Mouse (Mus musculus): Measurements from ENCODE around the gene Dnajc3.

Dnajc3 gene

GRCm38 (mm10) chr14:118928565-118928964, 9.2 kb upstream of the Dnajc3 start:
- in situ Hi-C loops (cut with MboI; ENCODE audit: unreplicated experiment in 2 of 2): loop anchor here (25.0 kb wide), 2 partner anchors 791 to 1984 kb away; partner anchors contain the start of genes Gpr180 (in 2 of the 2), Tgds (in 2 of the 2) and Ipo5 (in 1 of the 2)

DNA sequence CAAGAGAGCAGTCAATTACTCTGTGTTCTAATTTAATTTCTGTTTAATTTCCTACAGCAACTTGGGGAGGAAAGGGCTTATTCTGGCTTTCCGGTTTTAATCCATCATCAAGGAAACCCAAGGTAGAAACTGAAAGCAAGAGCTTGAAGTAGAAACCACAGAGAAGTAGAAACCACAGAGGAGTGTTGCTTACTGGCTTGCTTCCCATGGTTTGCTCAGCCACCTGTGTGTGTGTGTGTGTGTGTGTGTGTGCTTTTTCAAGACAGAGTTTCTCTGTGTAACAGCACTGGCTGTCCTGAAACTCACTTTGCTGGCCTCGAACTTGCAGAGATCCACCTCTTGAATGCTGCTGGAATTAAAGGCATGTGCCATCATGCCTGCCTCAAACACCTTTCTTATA, 8.0 kb upstream of the Dnajc3 start:
- in situ Hi-C loops (cut with MboI; ENCODE audit: unreplicated experiment in 2 of 2): loop anchor here (25.0 kb wide), 2 partner anchors 792 to 1983 kb away; partner anchors contain the start of genes Gpr180 (in 2 of the 2), Tgds (in 2 of the 2) and Ipo5 (in 1 of the 2)

DNA sequence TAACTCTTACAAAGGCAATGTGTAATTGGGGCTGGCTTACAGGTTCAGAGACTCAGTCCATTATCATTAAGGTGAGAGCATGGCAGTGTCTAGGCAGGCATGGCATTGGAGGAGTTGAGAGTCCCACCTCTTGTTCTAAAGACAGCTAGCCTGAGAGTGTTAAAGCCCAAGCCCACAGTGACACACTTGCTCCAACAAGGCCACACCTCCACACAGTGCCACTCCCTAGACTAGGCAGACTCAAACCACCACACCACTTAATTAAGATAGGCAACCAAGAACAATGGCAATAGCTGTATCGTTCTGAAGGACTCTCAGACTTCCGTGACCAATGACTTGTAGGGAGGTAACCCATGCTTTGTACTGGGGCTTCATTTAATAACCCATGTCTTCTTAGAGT, 7.0 kb upstream of the Dnajc3 start:
- in situ Hi-C loops (cut with MboI; ENCODE audit: unreplicated experiment in 2 of 2): loop anchor here (25.0 kb wide), 2 partner anchors 793 to 1982 kb away; partner anchors contain the start of genes Gpr180 (in 2 of the 2), Tgds (in 2 of the 2) and Ipo5 (in 1 of the 2)

DNA sequence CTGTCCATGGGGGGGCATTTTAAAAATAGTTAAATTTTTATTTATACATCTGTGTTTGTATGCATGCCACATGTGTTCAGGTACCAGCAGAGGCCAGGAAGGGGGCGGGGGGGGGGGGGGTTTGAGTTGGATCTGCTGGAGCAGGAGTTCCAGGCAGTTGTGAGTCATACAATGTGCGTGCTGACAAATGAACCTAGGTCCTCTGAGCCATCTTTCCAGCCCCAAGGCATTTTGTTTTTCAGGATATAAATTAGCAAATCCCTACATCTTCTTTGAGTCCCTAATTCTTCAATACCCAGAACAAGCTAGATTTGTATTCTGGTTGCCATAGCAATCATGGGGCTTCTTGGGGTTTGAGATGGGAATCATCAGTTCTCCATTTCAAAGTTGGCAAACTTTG, 6.6 kb upstream of the Dnajc3 start:
- in situ Hi-C loops (cut with MboI; ENCODE audit: unreplicated experiment in 2 of 2): loop anchor here (25.0 kb wide), 2 partner anchors 794 to 1981 kb away; partner anchors contain the start of genes Gpr180 (in 2 of the 2), Tgds (in 2 of the 2) and Ipo5 (in 1 of the 2)

- in situ Hi-C loops (cut with MboI; ENCODE audit: unreplicated experiment in 2 of 2): loop anchor here (25.0 kb wide), 2 partner anchors 796 to 1979 kb away; partner anchors contain the start of genes Gpr180 (in 2 of the 2), Tgds (in 2 of the 2) and Ipo5 (in 1 of the 2)
These were observed 4.8 kb upstream of the Dnajc3 start for GRCm38 (mm10) chr14:118932956-118933355.

- in situ Hi-C loops (cut with MboI; ENCODE audit: unreplicated experiment in 2 of 2): loop anchor here (25.0 kb wide), 2 partner anchors 797 to 1978 kb away; partner anchors contain the start of genes Gpr180 (in 2 of the 2), Tgds (in 2 of the 2) and Ipo5 (in 1 of the 2)
These were observed 3.1 kb upstream of the Dnajc3 start for GRCm38 (mm10) chr14:118934686-118935085.

DNA sequence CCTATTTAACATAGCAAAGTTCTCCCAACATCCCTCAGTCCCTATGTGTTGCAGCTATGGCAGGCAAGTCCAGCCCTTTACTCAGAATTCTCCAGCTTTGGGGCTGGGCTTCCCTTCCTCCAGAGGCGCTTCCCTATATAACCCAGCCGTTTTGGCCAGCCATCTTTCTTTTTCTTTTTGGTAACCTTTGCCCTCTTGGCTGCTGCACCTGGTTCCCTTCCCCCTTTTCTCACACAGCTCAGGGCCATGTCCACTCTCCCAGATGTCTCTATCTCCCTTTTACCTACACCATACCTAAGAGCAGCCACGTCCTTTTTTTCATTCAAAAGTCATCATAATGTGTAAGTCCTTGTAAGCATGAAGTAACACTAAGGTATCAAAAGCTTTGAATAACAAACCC, 1.5 kb upstream of the Dnajc3 start:
- in situ Hi-C loops (cut with MboI; ENCODE audit: unreplicated experiment in 2 of 2): loop anchor here (25.0 kb wide), 2 partner anchors 799 to 1976 kb away; partner anchors contain the start of genes Gpr180 (in 2 of the 2), Tgds (in 2 of the 2) and Ipo5 (in 1 of the 2)

DNA sequence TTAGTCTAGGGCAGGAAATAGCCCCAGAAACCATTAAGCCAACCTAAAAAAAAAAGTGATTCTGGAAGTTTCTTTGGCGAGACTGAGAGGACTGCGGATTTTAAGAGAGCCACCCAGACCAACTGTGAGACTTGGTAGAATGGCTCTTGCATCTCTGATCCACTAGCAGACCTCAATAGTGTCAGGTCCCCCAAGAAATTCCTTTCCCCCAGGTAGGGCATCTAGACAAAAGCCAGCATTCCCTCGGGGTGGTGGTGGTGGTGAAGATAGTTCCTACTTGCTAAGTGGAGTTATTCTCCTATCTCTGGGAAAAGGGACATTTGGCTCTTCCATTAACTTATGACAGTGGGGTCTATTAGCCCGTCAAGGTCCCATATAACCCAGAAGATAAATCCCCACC, 824 bp upstream of the Dnajc3 start:
- in situ Hi-C loops (cut with MboI; ENCODE audit: unreplicated experiment in 2 of 2): loop anchor here (25.0 kb wide), 2 partner anchors 800 to 1975 kb away; partner anchors contain the start of genes Gpr180 (in 2 of the 2), Tgds (in 2 of the 2) and Ipo5 (in 1 of the 2)

- in situ Hi-C loops (cut with MboI; ENCODE audit: unreplicated experiment in 2 of 2): loop anchor here (25.0 kb wide), 2 partner anchors 801 to 1974 kb away; partner anchors contain the start of genes Gpr180 (in 2 of the 2), Tgds (in 2 of the 2) and Ipo5 (in 1 of the 2)
These were observed 775 bp downstream of the Dnajc3 start for GRCm38 (mm10) chr14:118938551-118938950.

- in situ Hi-C loops (cut with MboI; ENCODE audit: unreplicated experiment in 2 of 2): loop anchor here (25.0 kb wide), 2 partner anchors 804 to 1971 kb away; partner anchors contain the start of genes Gpr180 (in 2 of the 2), Tgds (in 2 of the 2) and Ipo5 (in 1 of the 2)
These were observed 3.2 kb downstream of the Dnajc3 start for GRCm38 (mm10) chr14:118940796-118941495.

DNA sequence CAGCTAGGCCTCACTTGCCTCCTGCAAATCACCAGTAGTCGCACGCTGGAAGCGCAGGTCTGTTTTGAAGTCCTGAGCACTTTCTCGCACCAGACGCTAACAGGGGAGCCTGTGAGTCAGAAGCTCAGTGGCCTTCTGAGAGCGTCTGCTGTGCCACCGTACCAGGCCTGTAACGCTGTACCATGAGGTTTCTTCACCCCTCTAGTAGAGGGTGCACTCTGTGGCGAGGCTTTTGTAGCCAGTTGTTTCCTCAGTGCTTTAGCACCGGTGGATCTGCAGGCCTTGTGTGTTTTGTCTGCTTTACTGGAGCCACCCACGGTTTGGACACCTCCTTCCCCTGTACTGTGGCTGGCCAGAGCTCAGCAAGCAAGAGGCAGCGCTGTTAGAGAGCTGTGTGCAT, 4.3 kb downstream of the Dnajc3 start:
- in situ Hi-C loops (cut with MboI; ENCODE audit: unreplicated experiment in 2 of 2): loop anchor here (25.0 kb wide), 2 partner anchors 805 to 1970 kb away; partner anchors contain the start of genes Gpr180 (in 2 of the 2), Tgds (in 2 of the 2) and Ipo5 (in 1 of the 2)

GRCm38 (mm10) chr14:118944702-118945101, 6.9 kb downstream of the Dnajc3 start:
- in situ Hi-C loops (cut with MboI; ENCODE audit: unreplicated experiment in 2 of 2): loop anchor here (5.0 to 25.0 kb wide), 3 partner anchors 32 to 1968 kb away; partner anchors contain the start of genes Gpr180 (in 2 of the 2), Tgds (in 2 of the 2) and Ipo5 (in 1 of the 2)

- in situ Hi-C loops (cut with MboI; ENCODE audit: unreplicated experiment in 2 of 2): loop anchor here (5.0 to 25.0 kb wide), 3 partner anchors 37 to 1963 kb away; partner anchors contain the start of genes Gpr180 (in 2 of the 2), Tgds (in 2 of the 2) and Ipo5 (in 1 of the 2)
These were observed 11.1 kb downstream of the Dnajc3 start for GRCm38 (mm10) chr14:118948841-118949240.

DNA sequence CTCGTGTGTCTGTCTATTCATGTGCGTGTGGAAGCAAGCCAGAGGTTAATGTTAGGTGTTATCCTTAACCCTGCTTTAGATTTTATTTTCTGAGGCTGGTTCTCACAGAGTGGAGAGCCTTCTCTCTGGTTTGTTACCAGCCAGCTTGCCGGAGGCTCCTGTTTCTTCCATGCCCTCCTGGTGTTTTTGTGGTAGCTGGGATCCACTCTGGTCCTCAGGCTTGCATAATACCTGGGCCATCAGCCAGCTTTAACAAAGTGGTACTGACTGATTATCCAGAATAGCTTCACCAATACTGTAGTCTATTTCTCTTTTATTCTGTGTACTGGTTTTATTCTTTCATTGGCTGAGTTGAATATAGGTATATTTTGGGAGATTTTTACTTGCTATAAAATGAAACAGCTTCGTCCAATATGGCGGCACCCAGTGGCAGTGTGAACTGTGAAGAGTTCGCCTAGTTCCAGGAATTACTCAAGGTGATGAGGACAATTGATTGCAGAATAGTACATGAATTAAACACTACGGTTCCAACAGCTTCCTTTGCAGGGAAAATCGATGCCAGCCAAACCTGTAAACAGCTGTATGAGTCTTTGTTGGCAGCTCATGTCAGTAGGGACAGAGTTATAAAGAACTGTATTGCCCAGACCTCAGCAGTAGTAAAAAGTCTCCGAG, 14.3 kb downstream of the Dnajc3 start:
- in situ Hi-C loops (cut with MboI; ENCODE audit: unreplicated experiment in 2 of 2): no loop called here

DNA sequence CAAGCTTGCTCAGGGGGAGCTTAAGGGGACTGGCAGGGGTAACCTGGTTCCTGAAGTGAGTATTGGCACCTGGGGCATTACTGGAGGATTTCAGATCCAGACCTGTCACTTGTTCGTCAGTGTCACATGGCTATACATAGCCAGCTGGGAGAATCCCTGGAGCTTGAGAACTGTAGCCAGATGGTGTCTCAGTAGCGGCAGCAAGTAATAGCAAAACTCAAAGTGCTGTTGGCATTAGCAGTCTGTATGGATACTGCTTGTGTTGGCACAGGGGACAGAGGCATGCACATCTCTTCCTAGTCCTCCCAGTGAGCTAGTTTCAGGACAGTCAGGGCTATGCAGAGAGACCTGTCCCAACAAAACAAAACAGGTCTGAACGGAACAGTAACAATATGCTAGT, 20.2 kb downstream of the Dnajc3 start:
- in situ Hi-C loops (cut with MboI; ENCODE audit: unreplicated experiment in 2 of 2): no loop called here

DNA sequence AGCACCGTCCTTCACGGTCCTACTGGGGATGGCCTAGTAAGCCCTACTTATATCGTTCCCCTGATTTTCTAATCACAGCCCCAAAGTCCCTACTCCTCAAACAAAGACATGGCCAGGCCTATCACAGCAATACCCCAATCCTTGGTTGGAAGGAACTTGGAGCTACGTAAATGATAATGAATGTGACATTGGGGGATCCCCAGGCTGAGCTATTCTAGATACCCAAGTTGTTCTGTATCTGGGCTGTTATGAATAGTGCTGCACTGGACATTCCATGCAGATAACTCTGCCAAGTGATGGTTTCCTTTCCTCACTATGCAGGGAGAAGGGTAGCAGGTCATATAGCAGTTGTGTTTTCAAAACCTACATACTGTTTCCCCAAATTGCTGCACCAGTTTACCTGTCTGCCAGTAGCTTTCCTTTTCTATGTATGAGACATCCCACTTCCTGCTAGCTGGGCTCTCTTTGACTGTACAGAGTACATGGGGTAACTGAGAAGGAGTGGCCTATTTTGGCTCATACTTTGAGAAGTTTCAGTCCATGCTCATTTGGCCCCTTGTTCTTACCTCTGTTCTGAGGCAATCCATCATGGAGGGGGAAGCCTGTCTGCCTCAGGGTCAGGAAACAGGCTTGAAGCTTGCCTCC, 27.7 kb downstream of the Dnajc3 start:
- in situ Hi-C loops (cut with MboI; ENCODE audit: unreplicated experiment in 2 of 2): no loop called here

DNA sequence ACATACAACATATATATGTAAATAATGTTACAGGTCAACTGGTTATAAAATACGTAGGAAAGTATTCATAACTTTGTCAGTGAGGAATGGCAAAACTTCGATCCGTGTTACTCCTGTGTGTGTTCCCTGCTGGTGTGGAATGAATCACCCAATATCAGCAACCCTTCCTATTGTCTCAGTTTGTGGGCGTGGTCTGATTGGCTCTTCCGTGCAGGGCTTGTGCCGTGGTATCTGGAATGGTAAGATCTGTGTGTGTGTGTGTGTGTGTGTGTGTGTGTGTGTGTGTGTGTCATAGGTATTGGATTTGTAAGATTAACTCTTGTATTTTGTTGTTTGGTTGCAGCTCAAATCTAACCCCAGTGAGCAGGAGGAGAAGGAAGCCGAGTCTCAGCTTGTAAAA, 29.9 kb downstream of the Dnajc3 start:
- in situ Hi-C loops (cut with MboI; ENCODE audit: unreplicated experiment in 2 of 2): no loop called here

- in situ Hi-C loops (cut with MboI; ENCODE audit: unreplicated experiment in 2 of 2): no loop called here
These were observed 34.5 kb downstream of the Dnajc3 start for GRCm38 (mm10) chr14:118972268-118972667.

DNA sequence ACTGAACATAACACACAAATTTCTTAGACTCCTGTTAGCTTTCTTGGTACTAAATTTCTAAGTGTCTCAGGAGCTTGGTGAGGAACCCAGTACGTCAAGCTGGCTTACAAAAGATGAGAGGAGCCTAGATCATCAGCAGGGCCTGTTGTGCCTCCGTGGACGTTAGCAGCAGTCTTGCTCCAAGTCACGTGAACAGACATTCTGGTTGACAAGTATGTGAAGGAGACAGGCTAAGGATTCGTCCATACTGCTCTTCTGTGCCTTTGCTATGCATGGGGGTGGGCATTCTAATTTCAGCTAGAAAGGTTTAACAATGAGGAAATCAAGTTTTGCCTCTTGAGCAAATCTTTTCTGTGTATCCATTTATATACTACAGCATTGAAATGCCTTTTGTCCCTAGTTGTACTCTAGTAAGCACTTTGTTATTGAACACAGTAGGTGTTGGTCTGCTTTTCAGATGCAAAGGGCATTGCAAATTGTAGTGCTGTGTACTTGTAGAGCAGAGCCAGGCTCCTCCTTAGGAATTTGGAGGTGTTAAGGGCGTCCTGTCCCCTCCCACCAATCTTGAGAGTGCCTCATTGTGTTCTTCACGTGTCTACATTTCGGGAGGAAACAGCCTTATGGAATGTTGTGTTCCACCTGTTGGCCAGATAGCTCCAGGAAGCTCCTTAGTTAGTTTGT, 39.5 kb downstream of the Dnajc3 start:
- in situ Hi-C loops (cut with MboI; ENCODE audit: unreplicated experiment in 2 of 2): no loop called here

Measured in v-Abl transformed pro-B cells (cell line).